Mouse (Mus musculus) heart, embryonic 16.5 days (tissue): Measurements from ENCODE around the gene Eif5. TPM values are rescaled to one million over a fixed set of nuclear protein-coding genes. Genes with fewer than 3 reads are reported as not detected.

ENCODE experiments used
- ATAC-seq: fragments of 200-750 bp; cut with Nextera tagmentation; replicated peaks from 2 replicates; pipeline ENCODE4 v1.8.0; 2017; ENCODE audit warnings: moderate number of reproducible peaks; ENCODE audit not compliant: insufficient read depth, low FRiP score; ENCODE audit errors: extremely low read depth
- H3K27ac ChIP-seq: fragments of 300-500 bp; sonication (generic); 2 replicates; pipeline ENCODE4 v1.5.1; 2014; ENCODE audit warnings: mild to moderate bottlenecking, low read length, control low read depth, moderate library complexity
- H3K27me3 ChIP-seq: fragments of 300-500 bp; sonication (generic); 2 replicates; pipeline ENCODE4 v1.6.1; 2014; ENCODE audit warnings: low read length, mixed read lengths; ENCODE audit not compliant: control insufficient read depth, insufficient read depth
- H3K36me3 ChIP-seq: fragments of 300-500 bp; sonication (generic); 2 replicates; pipeline ENCODE4 v1.6.1; 2014; ENCODE audit not compliant: control insufficient read depth, insufficient read depth
- H3K4me1 ChIP-seq: fragments of 300-500 bp; sonication (generic); 2 replicates; pipeline ENCODE4 v1.6.1; 2014; ENCODE audit warnings: low read length, mixed read lengths; ENCODE audit not compliant: control insufficient read depth, insufficient read depth
- H3K4me2 ChIP-seq: fragments of 300-500 bp; sonication (generic); 2 replicates; pipeline ENCODE4 v1.6.1; 2014; ENCODE audit warnings: low read depth, mild to moderate bottlenecking, control low read depth, low read length
- H3K4me3 ChIP-seq: fragments of 300-500 bp; sonication (generic); 2 replicates; pipeline ENCODE4 v1.5.1; 2014; ENCODE audit warnings: mild to moderate bottlenecking, control low read depth, low read length
- H3K9ac ChIP-seq: fragments of 300-500 bp; sonication (generic); 2 replicates; pipeline ENCODE4 v1.6.1; 2014; ENCODE audit warnings: low read length, control low read depth
- H3K9me3 ChIP-seq: fragments of 300-500 bp; sonication (generic); replicated peaks from 2 replicates; pipeline ENCODE4 v1.6.1; 2016; ENCODE audit warnings: low read length; ENCODE audit not compliant: control insufficient read depth
- WGBS: fragments of 180-500 bp; shearing (Covaris S2); extraction: QIAGEN DNeasy Blood & Tissue Kit; methylation state at CpG from one replicate; pipeline ENCODE4 v1.1.7; 2014; 5-methylcytosine and 5-hydroxymethylcytosine counted together
- polyA plus RNA-seq: library from polyadenylated mRNA; unstranded; fragments of >200 nt; fragmentation: Nextera tagmentation; extraction: Ambion mirVana; gene quantifications from 2 replicates; pipeline ENCODE4 v1.2.1, GENCODE M21; 2015

The Eif5 gene
- polyA plus RNA-seq, 1 experiment from 2014 or later, result 390 TPM

DNA sequence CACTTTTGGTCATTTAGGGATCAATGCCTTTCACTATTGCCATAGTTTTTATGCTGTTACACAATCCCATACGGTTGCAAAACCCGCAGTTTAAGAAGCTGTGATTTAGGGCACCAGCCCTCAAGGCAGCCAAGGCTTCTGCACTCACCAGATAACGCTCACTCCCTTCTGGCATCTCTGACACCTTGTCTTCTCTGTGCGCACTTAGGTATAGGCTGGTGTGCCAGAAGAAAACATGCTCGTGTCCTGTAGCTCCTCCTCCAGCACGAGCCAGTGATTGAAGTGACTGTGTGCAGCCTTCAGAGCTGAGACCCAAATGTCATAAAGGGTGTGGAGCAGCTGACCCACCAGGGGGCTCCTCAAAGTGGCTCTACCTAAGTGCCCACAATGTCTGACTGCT, 2.5 kb upstream of the Eif5 start:
- Histone ChIP-seq H3K9ac (no peak overlapping the region), H3K4me1 (peaks cover 24% of the 10 kb centered on the region), H3K27ac (no peak overlapping the region), H3K36me3 (peaks cover 8% of the 10 kb centered on the region), H3K9me3 (no peaks in the 10 kb centered on the region), H3K4me3 (no peak overlapping the region), H3K4me2 (peak overlapping the region; percentile 6; the same call in 1 of the 2 replicates), H3K27me3 (no peaks in the 10 kb centered on the region)
- WGBS, result 34% methylated on average over 6 of the region's 6 CpGs
- no peak for ATAC-seq

DNA sequence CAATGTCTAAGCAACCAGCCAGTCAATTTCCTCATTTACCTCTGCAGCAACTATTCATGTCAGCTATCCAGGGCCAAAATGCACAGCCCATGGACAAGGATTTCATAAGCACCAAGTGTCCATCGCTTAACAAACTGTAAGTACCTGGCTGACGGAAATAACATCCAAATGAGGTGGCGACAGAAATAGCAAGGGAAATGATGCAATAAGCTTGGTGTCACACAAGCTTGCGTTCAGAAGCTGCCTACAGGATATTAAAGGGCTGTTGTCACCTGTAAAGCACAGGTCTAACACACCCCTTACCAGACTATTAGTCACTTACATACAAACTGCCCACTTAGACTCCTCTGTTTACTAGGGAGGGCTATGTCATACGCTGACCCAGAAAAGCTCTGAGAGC, 2.1 kb upstream of the Eif5 start:
- Histone ChIP-seq H3K4me1 (peaks cover 24% of the 10 kb centered on the region), H3K4me2 (peak overlapping the region; percentile 6; the same call in 1 of the 2 replicates), H3K9ac (peak overlapping the region; percentile 4; the same call in 1 of the 2 replicates), H3K27me3 (no peaks in the 10 kb centered on the region), H3K9me3 (no peaks in the 10 kb centered on the region), H3K36me3 (peaks cover 13% of the 10 kb centered on the region), H3K4me3 (no peak overlapping the region), H3K27ac (no peak overlapping the region)
- ATAC-seq, result no peak
- 56% methylated on average over 5 of the region's 5 CpGs for WGBS

DNA sequence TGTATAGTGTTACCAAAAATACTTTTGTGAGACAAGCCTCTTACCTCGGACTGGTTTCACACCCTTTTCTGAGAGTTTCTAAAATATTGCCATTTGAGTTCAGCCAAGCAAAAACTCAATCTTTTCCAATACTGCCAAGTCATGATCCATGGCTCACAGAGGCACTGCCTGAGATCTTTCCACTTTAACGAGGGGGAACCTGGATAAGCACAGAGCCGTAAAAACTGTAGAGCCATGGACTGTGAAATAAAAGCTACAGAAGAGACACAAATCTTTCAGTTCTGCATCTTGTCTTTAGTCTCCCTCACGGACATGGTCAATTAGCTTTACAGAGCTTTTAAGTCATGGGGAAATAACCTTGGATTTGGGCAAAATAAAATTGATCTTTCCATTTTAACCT, 1.1 kb upstream of the Eif5 start:
- Histone ChIP-seq H3K4me1 (peaks cover 27% of the 10 kb centered on the region), H3K27ac (no peak overlapping the region), H3K9me3 (no peaks in the 10 kb centered on the region), H3K4me2 (peak overlapping the region; percentile 64), H3K27me3 (no peaks in the 10 kb centered on the region), H3K36me3 (peaks cover 21% of the 10 kb centered on the region), H3K9ac (peak overlapping the region; percentile 99), H3K4me3 (peak overlapping the region; percentile 97)
- no peak for ATAC-seq
- 45% methylated on average over 4 of the region's 4 CpGs for WGBS

DNA sequence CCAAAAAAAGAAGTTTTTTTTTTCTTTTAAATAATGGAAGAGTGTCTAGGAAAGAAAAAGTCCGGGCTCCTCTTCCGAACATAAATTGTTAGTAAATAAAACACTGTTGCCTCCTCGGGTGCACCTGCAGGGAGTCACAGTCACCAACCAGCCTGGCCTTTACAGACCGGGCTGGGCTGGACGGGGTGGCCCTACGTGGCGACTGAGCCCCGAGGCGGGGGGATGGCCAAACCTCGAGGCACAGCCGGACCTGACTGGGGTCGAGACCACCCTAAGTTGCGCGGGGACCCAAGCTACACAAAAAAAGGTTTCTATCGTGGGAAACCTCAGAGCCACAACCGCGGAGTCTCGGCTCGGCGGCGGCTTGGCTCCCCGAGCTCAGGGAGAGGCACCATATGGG, 475 bp upstream of the Eif5 start:
- Histone ChIP-seq H3K36me3 (peaks cover 27% of the 10 kb centered on the region), H3K9me3 (no peaks in the 10 kb centered on the region), H3K4me1 (peaks cover 27% of the 10 kb centered on the region), H3K27me3 (no peaks in the 10 kb centered on the region), H3K4me2 (peak overlapping the region; percentile 64), H3K27ac (peak overlapping the region; percentile 88), H3K9ac (peak overlapping the region; percentile 99), H3K4me3 (peak overlapping the region; percentile 97)
- 0% methylated on average over 22 of the region's 22 CpGs for WGBS
- no peak for ATAC-seq

DNA sequence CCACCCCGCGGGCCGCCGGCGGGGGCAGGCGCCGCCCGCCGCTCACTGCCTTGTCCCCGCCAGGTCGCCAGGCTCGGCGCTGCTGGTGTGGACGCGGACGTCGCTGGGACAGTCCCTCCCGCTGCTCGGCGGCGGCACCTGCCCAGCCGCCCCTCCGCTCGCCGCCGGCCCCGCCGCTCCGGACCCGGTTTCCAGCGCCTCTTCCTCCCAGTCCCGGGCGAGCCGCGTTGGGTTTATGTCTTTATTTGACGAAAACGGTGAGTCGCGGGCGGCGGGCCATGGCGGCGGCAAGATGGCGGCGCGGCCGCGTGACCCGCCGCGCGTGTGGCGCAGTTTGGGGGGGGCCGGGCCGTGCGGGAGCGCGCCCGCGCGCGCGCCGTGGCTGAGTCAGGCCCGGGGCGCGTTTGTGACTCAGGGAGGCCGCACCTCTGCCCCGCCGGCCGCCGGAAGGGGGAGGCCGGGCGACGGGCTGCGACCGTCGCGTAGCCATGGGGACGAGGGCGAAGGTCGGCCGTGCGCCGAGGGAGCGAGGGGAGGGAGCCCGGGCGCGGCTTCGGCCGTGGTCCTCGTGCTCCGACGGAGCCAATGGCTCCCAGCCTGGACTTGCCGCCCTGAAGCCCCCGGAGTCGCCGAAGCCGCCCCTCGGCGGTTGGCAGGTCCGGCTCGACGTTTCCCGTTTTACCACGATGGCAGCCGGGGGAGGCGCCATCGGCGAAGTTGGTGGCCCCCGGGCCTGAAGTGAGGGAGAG, 650 bp downstream of the Eif5 start:
- peak; percentile 74 for ATAC-seq
- H3K9me3 ChIP-seq, result no peaks in the 10 kb centered on the region
- peak overlapping the region; percentile 99 for H3K9ac ChIP-seq
- H3K27ac ChIP-seq, result peak overlapping the region; percentile 99
- under 1% methylated on average over 108 of the region's 111 CpGs for WGBS
- H3K4me2 ChIP-seq, result peak overlapping the region; percentile 65
- no peaks in the 10 kb centered on the region for H3K27me3 ChIP-seq
- H3K4me3 ChIP-seq, result peak overlapping the region; percentile 97
- peaks cover 36% of the 10 kb centered on the region for H3K36me3 ChIP-seq
- peaks cover 27% of the 10 kb centered on the region for H3K4me1 ChIP-seq

DNA sequence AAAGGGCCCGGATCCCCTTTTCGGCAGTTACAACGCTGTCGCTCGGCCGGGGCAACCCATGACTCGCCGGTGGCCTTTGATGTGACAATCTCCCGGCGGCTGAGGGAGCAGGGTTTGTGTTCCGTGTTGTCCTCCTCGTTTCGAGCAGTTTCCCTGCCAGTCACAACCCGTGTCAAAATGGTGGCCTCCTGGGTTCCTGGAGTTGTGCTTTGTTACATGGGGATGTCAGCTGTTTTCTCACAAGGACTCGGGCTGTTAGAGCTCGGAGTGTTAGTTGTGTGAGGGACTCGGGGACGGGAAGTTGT, 1.2 kb downstream of the Eif5 start:
- H3K4me1 ChIP-seq, result peaks cover 27% of the 10 kb centered on the region
- H3K9me3 ChIP-seq, result no peaks in the 10 kb centered on the region
- peak overlapping the region; percentile 99 for H3K9ac ChIP-seq
- ATAC-seq, result no peak
- peak overlapping the region; percentile 99 for H3K27ac ChIP-seq
- H3K4me3 ChIP-seq, result peak overlapping the region; percentile 97
- 2% methylated on average over 18 of the region's 18 CpGs for WGBS
- peaks cover 40% of the 10 kb centered on the region for H3K36me3 ChIP-seq
- no peaks in the 10 kb centered on the region for H3K27me3 ChIP-seq
- peak overlapping the region; percentile 65 for H3K4me2 ChIP-seq

DNA sequence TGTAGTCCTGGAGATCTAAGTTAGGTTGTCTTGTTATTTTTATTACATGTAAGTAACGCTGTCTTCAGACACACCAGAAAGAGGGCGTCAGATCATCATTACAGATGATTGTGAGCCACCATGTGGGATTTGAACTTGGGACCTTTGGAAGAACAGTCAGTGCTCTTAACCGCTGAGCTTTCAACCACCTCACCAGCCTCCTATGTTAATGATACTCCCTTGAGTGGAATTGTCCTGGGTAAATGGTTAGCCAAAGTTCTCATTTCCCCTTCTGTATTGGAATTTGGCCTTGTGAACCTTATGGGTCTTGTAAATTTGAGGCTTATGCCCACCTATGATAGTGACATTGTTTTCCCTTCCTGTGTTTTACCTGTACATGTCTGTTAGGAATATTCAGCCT, 9.3 kb downstream of the Eif5 start:
- no peak overlapping the region for H3K4me2 ChIP-seq
- no peak overlapping the region for H3K4me3 ChIP-seq
- no peak overlapping the region for H3K9ac ChIP-seq
- no peaks in the 10 kb centered on the region for H3K27me3 ChIP-seq
- H3K9me3 ChIP-seq, result no peaks in the 10 kb centered on the region
- peaks cover 36% of the 10 kb centered on the region for H3K36me3 ChIP-seq
- 90% methylated on average over 3 of the region's 3 CpGs for WGBS
- no peaks in the 10 kb centered on the region for H3K4me1 ChIP-seq
- ATAC-seq, result no peak
- no peak overlapping the region for H3K27ac ChIP-seq

DNA sequence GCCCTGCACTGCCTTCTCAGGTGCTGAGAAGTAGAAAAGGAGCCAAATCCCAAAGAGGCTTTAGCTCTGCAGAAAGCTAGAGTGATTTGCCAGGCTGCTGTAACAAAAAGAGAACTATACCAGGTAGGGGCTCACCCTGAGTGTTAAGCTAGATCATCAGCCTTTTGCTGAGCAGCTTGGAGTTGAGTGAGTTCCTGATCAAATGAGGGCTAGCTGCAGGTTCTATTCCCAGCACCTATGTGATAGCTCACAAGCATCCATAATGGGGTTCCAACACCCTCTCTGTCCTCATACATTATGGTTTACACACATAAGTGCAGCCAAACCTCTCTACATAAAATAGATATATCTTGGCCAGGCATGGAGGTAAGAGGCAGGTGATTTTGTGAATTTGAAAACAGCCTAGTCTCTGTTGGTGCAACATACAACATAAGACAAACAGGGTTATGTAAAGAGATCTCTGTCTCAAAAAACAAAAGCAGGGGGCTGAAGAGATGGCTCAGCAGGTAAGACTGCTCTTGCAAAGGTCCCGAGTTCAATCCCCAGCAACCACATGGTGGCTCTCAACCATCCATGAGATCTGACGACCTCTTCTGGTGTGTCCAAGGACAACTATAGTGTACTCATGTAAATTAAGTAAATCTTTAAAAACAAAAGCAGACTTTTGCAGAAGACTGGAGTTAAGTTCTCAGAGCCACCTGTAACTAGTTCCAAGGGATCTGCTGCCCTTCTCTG, 10.9 kb downstream of the Eif5 start:
- 60% methylated on average over 2 of the region's 2 CpGs for WGBS
- ATAC-seq, result no peak; the same call in 1 of the 2 replicates

DNA sequence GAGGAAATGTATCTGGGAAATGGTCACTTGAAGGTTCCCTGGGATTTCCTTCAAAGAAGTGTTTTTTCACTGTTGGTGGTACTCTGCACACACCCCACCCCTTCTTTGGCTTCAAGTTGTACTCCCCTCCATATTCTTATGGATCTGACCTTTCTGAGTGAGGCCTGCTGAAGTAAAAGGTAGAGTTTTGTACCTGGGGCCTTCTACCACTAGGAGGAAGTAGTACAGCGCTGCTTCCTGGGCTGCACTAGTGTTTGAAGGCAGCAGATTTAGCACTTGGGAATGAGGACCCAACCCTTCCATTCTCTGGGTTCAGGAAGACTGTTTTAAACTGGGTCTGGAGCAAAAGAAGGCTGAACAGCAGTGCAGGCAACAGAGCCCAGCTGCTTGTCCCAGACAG, 12.9 kb downstream of the Eif5 start:
- Histone ChIP-seq H3K27me3 (no peaks in the 10 kb centered on the region), H3K4me2 (no peak overlapping the region), H3K4me3 (no peak overlapping the region), H3K4me1 (no peaks in the 10 kb centered on the region), H3K36me3 (peaks cover 16% of the 10 kb centered on the region), H3K9me3 (no peaks in the 10 kb centered on the region), H3K27ac (no peak overlapping the region), H3K9ac (no peak overlapping the region)
- 46% methylated on average over 1 of the region's 1 CpGs for WGBS
- ATAC-seq, result no peak

More for the DNA sequence above, 10.9 kb downstream of the Eif5 start:
- Histone ChIP-seq H3K4me1 (no peaks in the 10 kb centered on the region), H3K27ac (no peak overlapping the region), H3K9ac (no peak overlapping the region), H3K9me3 (no peaks in the 10 kb centered on the region), H3K4me2 (no peak overlapping the region), H3K4me3 (no peak overlapping the region), H3K27me3 (no peaks in the 10 kb centered on the region), H3K36me3 (peaks cover 21% of the 10 kb centered on the region)
